Mouse (Mus musculus): Measurements from ENCODE around the gene Cdk5r2. TPM values are rescaled to one million over a fixed set of nuclear protein-coding genes. Genes with fewer than 3 reads are reported as not detected.

Gene Cdk5r2
- polyA plus RNA-seq, 1 experiment = 0.08 TPM

GRCm38 (mm10) chr1:74850251-74850650 is 4.5 kb upstream of the Cdk5r2 start:
- no peak for DNase-seq
- TF ChIP-seq CTCF (IDR thresholded peaks at IDR 0.05; ENCODE audit: insufficient read depth, low read length) (no peak), POLR2A (IDR thresholded peaks at IDR 0.05; ENCODE audit: borderline replicate concordance, extremely low read depth, low read depth, low read length) (no peak)
- H3K4me1 ChIP-seq (ENCODE audit: control insufficient read depth, insufficient read depth, low read length) = no peaks in the 10 kb centered on the region
- 18% methylated on average over 6 of the region's 6 CpGs for WGBS
- no peak overlapping the region for H3K4me3 ChIP-seq (replicated peaks; ENCODE audit: extremely low read depth, low read depth, low read length)

- Histone ChIP-seq H3K4me3 (replicated peaks; ENCODE audit: extremely low read depth, low read depth, low read length) (no peak overlapping the region), H3K4me1 (ENCODE audit: control insufficient read depth, insufficient read depth, low read length) (no peaks in the 10 kb centered on the region)
- no peak for DNase-seq
- WGBS = 10% methylated on average over 6 of the region's 6 CpGs
- TF ChIP-seq POLR2A (IDR thresholded peaks at IDR 0.05; ENCODE audit: borderline replicate concordance, extremely low read depth, low read depth, low read length) (no peak), CTCF (IDR thresholded peaks at IDR 0.05; ENCODE audit: insufficient read depth, low read length) (no peak)
These were observed 3.5 kb upstream of the Cdk5r2 start for GRCm38 (mm10) chr1:74851001-74851775.

GRCm38 (mm10) chr1:74855156-74855555 is 422 bp downstream of the Cdk5r2 start:
- no peak for TF ChIP-seq CTCF (IDR thresholded peaks at IDR 0.05; ENCODE audit: insufficient read depth, low read length)
- no peak for TF ChIP-seq POLR2A (IDR thresholded peaks at IDR 0.05; ENCODE audit: borderline replicate concordance, extremely low read depth, low read depth, low read length)
- DNase-seq = peak; percentile 6
- no peaks in the 10 kb centered on the region for H3K4me1 ChIP-seq (ENCODE audit: control insufficient read depth, insufficient read depth, low read length)
- WGBS = 2% methylated on average over 39 of the region's 48 CpGs
- H3K4me3 ChIP-seq (replicated peaks; ENCODE audit: extremely low read depth, low read depth, low read length) = no peak overlapping the region

GRCm38 (mm10) chr1:74855651-74856438 is 1.1 kb downstream of the Cdk5r2 start:
- WGBS = 2% methylated on average over 74 of the region's 74 CpGs
- H3K4me1 ChIP-seq (ENCODE audit: control insufficient read depth, insufficient read depth, low read length) = no peaks in the 10 kb centered on the region
- TF ChIP-seq CTCF (IDR thresholded peaks at IDR 0.05; ENCODE audit: insufficient read depth, low read length) (no peak), POLR2A (IDR thresholded peaks at IDR 0.05; ENCODE audit: borderline replicate concordance, extremely low read depth, low read depth, low read length) (no peak)
- no peak overlapping the region for H3K4me3 ChIP-seq (replicated peaks; ENCODE audit: extremely low read depth, low read depth, low read length)
- peak; percentile 9 for DNase-seq

- TF ChIP-seq CTCF (IDR thresholded peaks at IDR 0.05; ENCODE audit: insufficient read depth, low read length) (no peak), POLR2A (IDR thresholded peaks at IDR 0.05; ENCODE audit: borderline replicate concordance, extremely low read depth, low read depth, low read length) (no peak)
- WGBS = 4% methylated on average over 11 of the region's 11 CpGs
- Histone ChIP-seq H3K4me1 (ENCODE audit: control insufficient read depth, insufficient read depth, low read length) (no peaks in the 10 kb centered on the region), H3K4me3 (replicated peaks; ENCODE audit: extremely low read depth, low read depth, low read length) (no peak overlapping the region)
- no peak for DNase-seq
These were observed 1.6 kb downstream of the Cdk5r2 start for GRCm38 (mm10) chr1:74856439-74856720.

GRCm38 (mm10) chr1:74856791-74857190 is 2.1 kb downstream of the Cdk5r2 start:
- Histone ChIP-seq H3K4me3 (replicated peaks; ENCODE audit: extremely low read depth, low read depth, low read length) (no peak overlapping the region), H3K4me1 (ENCODE audit: control insufficient read depth, insufficient read depth, low read length) (no peaks in the 10 kb centered on the region)
- 3% methylated on average over 7 of the region's 7 CpGs for WGBS
- TF ChIP-seq POLR2A (IDR thresholded peaks at IDR 0.05; ENCODE audit: borderline replicate concordance, extremely low read depth, low read depth, low read length) = no peak
- no peak for DNase-seq

GRCm38 (mm10) chr1:74857201-74857600 is 2.5 kb downstream of the Cdk5r2 start:
- no peak for DNase-seq
- Histone ChIP-seq H3K4me3 (replicated peaks; ENCODE audit: extremely low read depth, low read depth, low read length) (no peak overlapping the region), H3K4me1 (ENCODE audit: control insufficient read depth, insufficient read depth, low read length) (no peaks in the 10 kb centered on the region)
- TF ChIP-seq CTCF (IDR thresholded peaks at IDR 0.05; ENCODE audit: insufficient read depth, low read length) (no peak), POLR2A (IDR thresholded peaks at IDR 0.05; ENCODE audit: borderline replicate concordance, extremely low read depth, low read depth, low read length) (no peak)
- 4% methylated on average over 20 of the region's 20 CpGs for WGBS

GRCm38 (mm10) chr1:74857677-74858076 is 2.9 kb downstream of the Cdk5r2 start:
- TF ChIP-seq CTCF (IDR thresholded peaks at IDR 0.05; ENCODE audit: insufficient read depth, low read length) = no peak
- TF ChIP-seq POLR2A (IDR thresholded peaks at IDR 0.05; ENCODE audit: borderline replicate concordance, extremely low read depth, low read depth, low read length) = no peak
- no peak overlapping the region for H3K4me3 ChIP-seq (replicated peaks; ENCODE audit: extremely low read depth, low read depth, low read length)

GRCm38 (mm10) chr1:74858171-74858719 is 3.5 kb downstream of the Cdk5r2 start:
- no peak for TF ChIP-seq POLR2A (IDR thresholded peaks at IDR 0.05; ENCODE audit: borderline replicate concordance, extremely low read depth, low read depth, low read length)
- no peak for TF ChIP-seq CTCF (IDR thresholded peaks at IDR 0.05; ENCODE audit: insufficient read depth, low read length)
- 2% methylated on average over 29 of the region's 29 CpGs for WGBS
- no peaks in the 10 kb centered on the region for H3K4me1 ChIP-seq (ENCODE audit: control insufficient read depth, insufficient read depth, low read length)
- DNase-seq = peak; percentile 42
- H3K4me3 ChIP-seq (replicated peaks; ENCODE audit: extremely low read depth, low read depth, low read length) = no peak overlapping the region

More at GRCm38 (mm10) chr1:74857677-74858076, 2.9 kb downstream of the Cdk5r2 start:
- 6% methylated on average over 4 of the region's 4 CpGs for WGBS
- DNase-seq = no peak
- no peaks in the 10 kb centered on the region for H3K4me1 ChIP-seq (ENCODE audit: control insufficient read depth, insufficient read depth, low read length)
